Mouse (Mus musculus): ENCODE measurements around the gene Zfp799.
"Not testable (repeated sequence)": the region's sequence is repeated elsewhere in the genome, so short reads cannot be mapped to it uniquely, and the experiment has no call there.

The Zfp799 gene

GRCm38 (mm10) chr17:32829540-32830417 lies at the start of gene Zfp799:
Zfp799 (minus strand) TSS chr17:32830261.
- CTCF ChIA-PET = no interaction called here

- CTCF ChIA-PET = no interaction called here
These were observed 48.7 kb upstream of the Zfp799 start for GRCm38 (mm10) chr17:32878773-32879172.

GRCm38 (mm10) chr17:32877471-32878171 lies 47.6 kb upstream of the Zfp799 start:
- CTCF ChIA-PET = no interaction called here

- CTCF ChIA-PET = no interaction called here
These were observed 42.6 kb upstream of the Zfp799 start for GRCm38 (mm10) chr17:32872696-32873095.

GRCm38 (mm10) chr17:32872091-32872490 lies 42.0 kb upstream of the Zfp799 start:
- CTCF ChIA-PET = no interaction called here

- CTCF ChIA-PET = no interaction called here
These were observed 41.4 kb upstream of the Zfp799 start for GRCm38 (mm10) chr17:32871483-32871882.

GRCm38 (mm10) chr17:32867266-32867665 lies 37.2 kb upstream of the Zfp799 start:
- CTCF ChIA-PET = interaction anchor here (0.7 kb wide), 1 partner anchor 24 kb away, joined by 3 read pairs; no protein-coding TSS in a partner anchor

GRCm38 (mm10) chr17:32856713-32857112 lies 26.7 kb upstream of the Zfp799 start:
- CTCF ChIA-PET = not testable (repeated sequence)

GRCm38 (mm10) chr17:32851581-32851980 lies 21.5 kb upstream of the Zfp799 start:
- CTCF ChIA-PET = no interaction called here

GRCm38 (mm10) chr17:32841388-32841787 lies 11.3 kb upstream of the Zfp799 start:
- CTCF ChIA-PET = no interaction called here

- CTCF ChIA-PET = no interaction called here
These were observed 9.2 kb upstream of the Zfp799 start for GRCm38 (mm10) chr17:32839083-32839802.

- CTCF ChIA-PET = no interaction called here
These were observed 339 bp upstream of the Zfp799 start for GRCm38 (mm10) chr17:32830418-32830782.

- CTCF ChIA-PET = no interaction called here
These were observed 13.8 kb downstream of the Zfp799 start for GRCm38 (mm10) chr17:32816074-32816784.

GRCm38 (mm10) chr17:32814136-32814535 lies 15.9 kb downstream of the Zfp799 start:
- CTCF ChIA-PET = no interaction called here

GRCm38 (mm10) chr17:32810648-32811047 lies 19.4 kb downstream of the Zfp799 start:
- CTCF ChIA-PET = no interaction called here

GRCm38 (mm10) chr17:32809544-32810374 lies 20.3 kb downstream of the Zfp799 start, which contains the start of gene Zfp811:
Zfp811 (minus strand) TSS chr17:32809931.
- CTCF ChIA-PET = no interaction called here

GRCm38 (mm10) chr17:32808921-32809320 lies 21.1 kb downstream of the Zfp799 start:
- CTCF ChIA-PET = no interaction called here

- CTCF ChIA-PET = no interaction called here
These were observed 40.8 kb downstream of the Zfp799 start for GRCm38 (mm10) chr17:32789244-32789643.

- CTCF ChIA-PET = no interaction called here
These were observed 41.5 kb downstream of the Zfp799 start for GRCm38 (mm10) chr17:32788576-32788975.

GRCm38 (mm10) chr17:32788094-32788559 lies 41.9 kb downstream of the Zfp799 start, which contains the start of gene Zfp871:
Zfp871 (minus strand) TSS chr17:32788287.
- CTCF ChIA-PET = no interaction called here

Measured in spleen, embryonic (tissue).